Mouse (Mus musculus) neural tube, embryonic 14.5 days (tissue): ENCODE results near the gene Spsb3. TPM values are rescaled to one million over a fixed set of nuclear protein-coding genes. Genes with fewer than 3 reads are reported as not detected.

ENCODE experiments used
- ATAC-seq: fragments of 200-750 bp; cut with Nextera tagmentation; 2 replicates; pipeline ENCODE4 v1.8.0; 2017; ENCODE audit warnings: low read depth, mild to moderate bottlenecking, moderate TSS enrichment, moderate library complexity
- H3K27ac ChIP-seq: fragments of 300-500 bp; sonication (generic); 2 replicates; pipeline ENCODE4 v1.5.1; 2014; ENCODE audit warnings: low read depth, mild to moderate bottlenecking, control low read depth, low read length, moderate library complexity, mixed read lengths
- H3K27me3 ChIP-seq: fragments of 300-500 bp; sonication (generic); 2 replicates; pipeline ENCODE4 v1.6.1; 2014; ENCODE audit warnings: low read length; ENCODE audit not compliant: control insufficient read depth, insufficient read depth
- H3K36me3 ChIP-seq: fragments of 300-500 bp; sonication (generic); 2 replicates; pipeline ENCODE4 v1.6.1; 2014; ENCODE audit warnings: low read length, mixed read lengths; ENCODE audit not compliant: control insufficient read depth, insufficient read depth
- H3K4me1 ChIP-seq: fragments of 300-500 bp; sonication (generic); 2 replicates; pipeline ENCODE4 v1.6.1; 2014; ENCODE audit warnings: low read length; ENCODE audit not compliant: control insufficient read depth, insufficient read depth
- H3K4me2 ChIP-seq: fragments of 300-500 bp; sonication (generic); 2 replicates; pipeline ENCODE4 v1.6.1; 2014; ENCODE audit warnings: mild to moderate bottlenecking, low read depth, low read length, control low read depth
- H3K4me3 ChIP-seq: fragments of 300-500 bp; sonication (generic); 2 replicates; pipeline ENCODE4 v1.5.1; 2014; ENCODE audit warnings: low read depth, low read length, control low read depth, mixed read lengths
- H3K9ac ChIP-seq: fragments of 300-500 bp; sonication (generic); replicated peaks from 2 replicates; pipeline ENCODE4 v1.6.1; 2014; ENCODE audit warnings: low read depth, mild to moderate bottlenecking, control low read depth, low read length, mixed read lengths
- H3K9me3 ChIP-seq: fragments of 300-500 bp; sonication (generic); 2 replicates; pipeline ENCODE4 v1.6.1; 2016; ENCODE audit warnings: low read length; ENCODE audit not compliant: control insufficient read depth
- WGBS: fragments of 180-500 bp; shearing (Covaris S2); extraction: QIAGEN DNeasy Blood & Tissue Kit; methylation state at CpG from one replicate; pipeline ENCODE4 v1.1.7; 2014; 5-methylcytosine and 5-hydroxymethylcytosine counted together
- polyA plus RNA-seq: library from polyadenylated mRNA; unstranded; fragments of >200 nt; fragmentation: Nextera tagmentation; extraction: Ambion mirVana; gene quantifications from 2 replicates; pipeline ENCODE4 v1.2.1, GENCODE M21; 2014

The Spsb3 gene
- polyA plus RNA-seq, 1 experiment from 2014 or later = 83.8 TPM

DNA sequence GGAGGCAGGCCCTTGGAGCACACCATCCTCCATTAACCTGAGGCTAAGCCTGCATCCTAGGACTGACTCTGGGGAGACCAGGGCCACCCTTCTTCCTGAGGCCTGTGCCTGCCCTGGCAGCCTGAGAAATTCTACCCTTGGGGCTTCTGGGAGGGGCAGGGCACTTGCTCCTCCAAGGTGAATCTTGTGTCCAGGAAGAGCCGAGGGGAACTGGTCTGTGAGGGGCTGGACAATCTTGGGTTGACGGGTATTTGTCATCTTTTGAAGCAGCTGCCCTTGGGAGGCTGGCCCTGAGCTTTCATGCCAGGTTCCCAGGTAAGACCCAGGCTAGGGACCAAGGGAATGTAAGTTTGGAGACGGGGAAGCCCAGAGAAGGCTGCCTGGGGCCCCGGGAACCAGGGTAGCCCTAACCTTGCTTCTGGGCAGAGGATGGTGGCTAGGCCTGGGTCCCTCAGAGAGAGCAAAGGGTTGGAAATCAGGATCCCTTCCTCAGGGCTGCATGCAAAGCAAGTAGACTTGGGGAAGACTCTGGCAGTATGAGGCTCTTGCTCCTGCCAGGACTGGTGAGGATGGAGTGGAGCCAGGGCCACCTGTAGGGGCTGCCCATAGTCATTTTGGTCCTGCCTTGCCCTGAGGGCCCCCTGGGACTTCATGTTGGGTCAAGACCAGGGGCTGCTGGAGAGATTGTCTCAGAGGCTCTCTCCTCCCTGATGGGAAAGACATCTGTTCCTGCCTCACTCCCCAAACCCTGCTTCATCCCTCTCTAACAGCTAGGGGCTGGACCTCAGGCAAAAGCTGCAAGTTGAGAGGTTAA lies 11.8 kb downstream of the Spsb3 start:
- Histone ChIP-seq H3K9ac (no peak overlapping the region), H3K9me3 (no peaks in the 10 kb centered on the region), H3K4me3 (peak overlapping the region; percentile 81; the same call in 1 of the 2 replicates), H3K4me2 (peak overlapping the region; percentile 95; the same call in 1 of the 2 replicates), H3K27me3 (no peaks in the 10 kb centered on the region), H3K36me3 (peaks cover 65% of the 10 kb centered on the region), H3K4me1 (peaks cover 30% of the 10 kb centered on the region), H3K27ac (no peak overlapping the region)
- 82% methylated on average over 4 of the region's 4 CpGs for WGBS
- ATAC-seq = no peak

DNA sequence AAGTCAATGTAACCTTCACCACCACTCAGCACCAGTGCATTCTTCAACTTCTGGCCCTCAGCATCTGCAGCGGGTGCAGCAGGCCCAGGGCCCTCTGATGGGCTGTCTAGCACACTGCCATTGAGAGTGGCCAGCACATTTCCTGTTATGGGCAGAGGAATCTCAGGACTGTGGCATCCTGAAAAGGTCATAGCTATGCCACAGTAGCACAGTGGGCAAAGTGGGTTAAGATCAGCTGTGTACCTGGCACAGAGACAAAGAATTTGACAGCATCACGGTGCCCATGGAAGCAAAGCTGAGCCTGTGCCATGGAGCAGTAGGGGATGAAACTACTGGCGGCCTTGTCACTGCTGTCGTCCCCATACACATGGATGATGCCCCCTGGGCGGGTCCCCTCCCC lies 12.7 kb downstream of the Spsb3 start:
- H3K4me2 ChIP-seq = no peak overlapping the region
- H3K9me3 ChIP-seq = no peaks in the 10 kb centered on the region
- H3K9ac ChIP-seq = no peak overlapping the region
- peaks cover 21% of the 10 kb centered on the region for H3K4me1 ChIP-seq
- ATAC-seq = no peak
- peaks cover 69% of the 10 kb centered on the region for H3K36me3 ChIP-seq
- WGBS = 84% methylated on average over 5 of the region's 5 CpGs
- H3K27ac ChIP-seq = no peak overlapping the region
- no peaks in the 10 kb centered on the region for H3K27me3 ChIP-seq
- H3K4me3 ChIP-seq = no peak overlapping the region

DNA sequence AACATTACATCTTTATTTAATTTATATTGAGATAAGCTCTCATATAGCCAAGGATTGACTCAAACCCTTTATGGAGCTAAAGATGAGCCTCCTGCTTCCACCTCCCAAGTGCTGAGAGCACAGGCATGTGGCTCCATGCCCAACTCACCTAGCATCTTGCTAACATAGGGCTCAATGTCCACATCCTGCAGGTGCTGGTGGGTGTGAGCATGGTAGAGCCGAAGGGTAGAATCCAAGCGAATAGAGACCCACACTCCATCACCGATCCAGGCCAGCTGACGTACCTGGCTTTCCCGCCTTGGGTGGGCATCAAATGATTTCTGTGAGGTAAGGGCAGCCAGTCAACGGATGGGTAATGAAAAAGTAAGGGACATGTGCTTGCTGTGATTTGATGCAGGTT lies 13.6 kb downstream of the Spsb3 start:
- Histone ChIP-seq H3K4me2 (no peak overlapping the region), H3K27ac (no peak overlapping the region), H3K4me3 (no peak overlapping the region), H3K9me3 (no peaks in the 10 kb centered on the region), H3K36me3 (peaks cover 78% of the 10 kb centered on the region), H3K4me1 (peaks cover 19% of the 10 kb centered on the region), H3K9ac (no peak overlapping the region), H3K27me3 (no peaks in the 10 kb centered on the region)
- ATAC-seq = no peak
- WGBS = 95% methylated on average over 6 of the region's 6 CpGs

DNA sequence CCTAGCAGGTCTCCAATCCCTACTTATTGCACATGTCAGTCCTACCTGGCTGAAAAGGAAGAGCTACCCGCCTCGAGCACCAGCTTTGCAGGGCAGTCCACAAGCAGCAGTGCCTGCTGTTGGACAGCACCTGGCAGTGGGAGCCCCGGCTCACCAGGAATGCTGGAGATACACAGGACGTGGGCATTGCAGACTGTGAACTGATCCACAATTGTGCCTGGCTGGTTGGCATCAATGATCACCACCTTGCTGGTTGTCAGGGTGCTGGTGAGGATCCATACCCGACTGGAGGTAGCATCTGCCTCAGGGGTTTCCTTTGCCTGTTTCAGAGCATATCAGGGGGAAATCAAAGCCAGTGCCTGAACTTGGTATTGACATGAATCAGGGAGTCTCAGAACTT lies 15.7 kb downstream of the Spsb3 start:
- no peak overlapping the region for H3K4me3 ChIP-seq
- peaks cover 99% of the 10 kb centered on the region for H3K36me3 ChIP-seq
- no peaks in the 10 kb centered on the region for H3K27me3 ChIP-seq
- H3K9me3 ChIP-seq = no peaks in the 10 kb centered on the region
- peaks cover 6% of the 10 kb centered on the region for H3K4me1 ChIP-seq
- no peak for ATAC-seq
- no peak overlapping the region for H3K4me2 ChIP-seq
- no peak overlapping the region for H3K9ac ChIP-seq
- H3K27ac ChIP-seq = no peak overlapping the region
- WGBS = 94% methylated on average over 5 of the region's 5 CpGs

DNA sequence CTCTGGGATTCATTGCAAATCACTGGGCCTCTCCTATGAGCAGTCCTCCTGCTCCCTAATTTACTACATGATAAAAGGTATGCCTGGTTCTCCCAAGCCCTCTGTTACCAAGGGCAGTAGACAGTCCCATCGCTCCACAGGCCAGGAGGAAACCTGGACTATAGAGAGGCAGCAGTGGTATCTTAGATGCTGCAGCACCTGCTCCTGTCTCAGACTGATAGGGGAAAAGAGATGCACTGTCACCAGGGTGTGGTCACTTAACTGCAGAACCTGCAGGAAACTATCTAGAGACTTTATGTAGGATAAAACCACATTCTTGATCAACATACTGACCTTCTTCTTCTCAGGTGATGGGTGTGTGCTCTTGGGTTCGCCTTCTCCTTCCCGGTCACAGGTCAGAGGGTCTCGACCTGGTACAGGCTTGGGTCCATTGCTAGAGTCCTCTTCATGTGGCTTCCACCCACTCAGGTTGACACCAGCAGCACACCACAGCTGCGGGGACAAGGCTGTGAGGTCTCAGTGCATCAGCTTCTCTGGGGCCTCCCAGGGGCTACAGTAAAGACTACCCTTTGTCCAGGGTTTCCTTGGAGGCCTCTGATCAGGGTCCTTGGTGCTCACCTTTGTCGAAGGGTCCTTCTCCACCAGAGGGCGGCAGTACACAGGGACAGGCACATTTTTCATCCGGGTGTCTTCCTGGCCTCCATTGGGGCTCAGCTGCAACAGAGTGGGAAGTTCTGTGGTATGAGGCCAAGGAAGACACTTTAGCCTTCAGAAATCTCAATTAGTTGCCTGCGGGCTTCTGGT lies 16.4 kb downstream of the Spsb3 start:
- no peaks in the 10 kb centered on the region for H3K9me3 ChIP-seq
- H3K4me1 ChIP-seq = no peaks in the 10 kb centered on the region
- 69% methylated on average over 9 of the region's 9 CpGs for WGBS
- no peak overlapping the region for H3K4me3 ChIP-seq
- no peak overlapping the region for H3K27ac ChIP-seq
- H3K9ac ChIP-seq = no peak overlapping the region
- H3K4me2 ChIP-seq = no peak overlapping the region
- H3K27me3 ChIP-seq = no peaks in the 10 kb centered on the region
- ATAC-seq = no peak
- H3K36me3 ChIP-seq = peaks cover 100% of the 10 kb centered on the region

DNA sequence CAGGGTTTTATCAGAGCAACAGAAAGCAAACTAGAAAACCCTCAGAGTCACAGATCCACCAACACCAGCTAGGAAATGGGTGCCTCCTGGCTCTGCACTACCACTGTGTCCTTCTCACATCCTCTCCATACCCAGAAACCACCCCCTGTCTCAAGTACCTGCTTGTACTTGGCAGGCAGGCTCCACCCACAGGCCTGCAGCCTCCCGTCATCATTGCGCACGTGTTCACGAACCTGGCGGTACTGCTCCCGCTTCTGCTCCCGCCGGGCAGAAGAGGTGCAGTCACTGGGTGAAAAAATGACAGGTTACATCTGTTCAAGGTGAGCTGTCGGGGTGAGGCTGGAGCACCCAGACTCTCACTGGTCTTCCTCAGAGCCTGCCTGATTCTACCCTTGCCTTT lies 17.3 kb downstream of the Spsb3 start:
- ATAC-seq = no peak
- Histone ChIP-seq H3K36me3 (peaks cover 100% of the 10 kb centered on the region), H3K27me3 (no peaks in the 10 kb centered on the region), H3K9me3 (no peaks in the 10 kb centered on the region), H3K4me1 (no peaks in the 10 kb centered on the region), H3K4me3 (no peak overlapping the region), H3K9ac (no peak overlapping the region), H3K4me2 (no peak overlapping the region), H3K27ac (no peak overlapping the region)
- 95% methylated on average over 9 of the region's 9 CpGs for WGBS

DNA sequence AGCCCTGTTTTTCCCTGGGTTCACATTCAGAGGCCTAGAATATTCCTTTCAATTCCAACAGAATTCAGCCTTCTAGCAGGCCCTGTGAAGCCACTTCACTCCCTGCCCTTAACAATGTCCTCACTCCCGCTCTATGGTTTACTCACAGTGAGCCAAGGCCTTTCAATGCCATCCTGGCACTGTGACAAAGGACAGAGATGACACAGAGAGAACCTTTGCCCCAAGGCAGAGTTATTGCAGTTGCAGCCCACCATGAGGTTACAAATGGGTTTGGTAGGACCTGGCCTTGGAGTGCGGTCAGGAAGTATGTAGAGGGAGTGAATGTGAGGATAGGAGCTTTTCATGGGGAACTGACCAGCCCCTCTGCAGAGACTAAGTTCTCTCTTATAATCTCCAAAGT lies 21.1 kb downstream of the Spsb3 start:
- Histone ChIP-seq H3K4me3 (no peak overlapping the region), H3K4me2 (no peak overlapping the region), H3K9me3 (no peaks in the 10 kb centered on the region), H3K36me3 (peaks cover 89% of the 10 kb centered on the region), H3K27me3 (no peaks in the 10 kb centered on the region), H3K9ac (no peak overlapping the region), H3K4me1 (no peaks in the 10 kb centered on the region), H3K27ac (no peak overlapping the region)
- ATAC-seq = no peak
- WGBS = 93% methylated on average over 2 of the region's 2 CpGs

DNA sequence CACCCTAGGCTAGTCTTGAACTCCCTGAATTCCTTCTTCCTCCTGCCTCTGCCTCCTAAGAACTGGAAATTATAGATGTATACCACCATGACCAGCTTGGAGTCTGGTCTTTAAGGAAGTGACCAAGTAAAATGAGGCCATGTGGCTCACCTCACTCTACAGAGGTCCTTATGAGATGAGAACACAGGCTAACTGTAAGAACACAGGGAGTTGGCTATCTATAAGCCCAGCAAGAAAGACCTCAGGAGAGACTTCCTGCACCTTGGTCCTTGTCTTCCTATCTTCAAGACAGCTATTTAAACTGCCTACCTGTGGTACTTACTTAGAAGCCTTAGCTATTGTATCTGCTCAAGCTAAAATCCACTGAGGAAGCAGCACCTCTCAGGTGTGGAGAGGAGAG lies 27.5 kb downstream of the Spsb3 start:
- Histone ChIP-seq H3K36me3 (peaks cover 85% of the 10 kb centered on the region), H3K4me3 (no peak overlapping the region), H3K9ac (no peak overlapping the region), H3K9me3 (no peaks in the 10 kb centered on the region), H3K4me1 (no peaks in the 10 kb centered on the region), H3K27me3 (no peaks in the 10 kb centered on the region), H3K4me2 (no peak overlapping the region), H3K27ac (no peak overlapping the region)
- ATAC-seq = no peak

DNA sequence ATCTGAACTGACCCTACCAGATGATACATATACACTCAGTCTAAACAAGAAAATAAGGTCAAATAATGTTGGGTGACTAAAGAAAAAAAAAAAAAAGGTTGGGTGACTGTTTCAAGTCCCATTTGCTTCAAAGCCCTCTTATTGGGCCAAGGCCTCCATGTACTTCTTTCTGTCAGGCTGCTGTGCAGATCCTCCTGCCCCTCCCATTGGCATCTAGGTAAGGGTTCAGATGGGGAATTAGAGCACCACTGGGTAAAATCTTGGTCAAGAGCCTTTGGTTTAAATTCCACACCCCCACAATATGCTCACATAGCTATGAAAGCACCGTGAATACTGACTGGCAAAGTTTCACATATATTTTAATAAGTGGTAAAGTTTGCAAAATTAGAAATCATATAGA lies 36.8 kb downstream of the Spsb3 start:
- H3K4me3 ChIP-seq = no peak overlapping the region
- peaks cover 87% of the 10 kb centered on the region for H3K36me3 ChIP-seq
- 92% methylated on average over 1 of the region's 1 CpGs for WGBS
- no peaks in the 10 kb centered on the region for H3K9me3 ChIP-seq
- H3K9ac ChIP-seq = no peak overlapping the region
- no peaks in the 10 kb centered on the region for H3K27me3 ChIP-seq
- no peak for ATAC-seq
- H3K27ac ChIP-seq = no peak overlapping the region
- no peak overlapping the region for H3K4me2 ChIP-seq
- no peaks in the 10 kb centered on the region for H3K4me1 ChIP-seq
